Mouse (Mus musculus) CH12.LX (cell line): Measurements from ENCODE around the gene Gls. TPM values are rescaled to one million over a fixed set of nuclear protein-coding genes. Genes with fewer than 3 reads are reported as not detected.

Experiments
- DNase-seq: peaks from one replicate; pipeline ENCODE4 v3.0.0-alpha.2; 2013; ENCODE audit errors: extremely low read depth
- H3K27ac ChIP-seq: 2 replicates; pipeline ENCODE4 v1.5.1; 2012; ENCODE audit warnings: low read depth, mild to moderate bottlenecking, control low read depth, moderate library complexity; ENCODE audit not compliant: insufficient read depth
- H3K27me3 ChIP-seq: replicated peaks from 2 replicates; pipeline ENCODE3; 2012; ENCODE audit warnings: inconsistent platforms
- H3K36me3 ChIP-seq, 2 experiments: replicated peaks in 1 of 2; 2 replicates each; pipeline versions ENCODE3 to v1.6.1; 2012; ENCODE audit warnings: inconsistent platforms in 1 of 2, low read length in 1 of 2, mild to moderate bottlenecking in 1 of 2, mixed read lengths in 1 of 2, moderate library complexity in 1 of 2; ENCODE audit not compliant: control insufficient read depth in 1 of 2, insufficient read depth in 1 of 2
- H3K4me1 ChIP-seq, 2 experiments: 2 replicates each; pipeline ENCODE4 v1.6.1; 2012; ENCODE audit warnings: inconsistent platforms in 1 of 2, moderate library complexity in 1 of 2; ENCODE audit not compliant: insufficient read depth in 2 of 2, control insufficient read depth in 1 of 2
- H3K4me2 ChIP-seq: 2 replicates; pipeline ENCODE4 v1.6.1; 2012; ENCODE audit warnings: low read depth, mild to moderate bottlenecking, control low read depth; ENCODE audit not compliant: poor library complexity, insufficient read depth, severe bottlenecking
- H3K4me3 ChIP-seq, 3 experiments: fragments of 150-350 bp in 1 of 3; sonication (generic) in 1 of 3; replicated peaks in 1 of 3; 2 replicates each; pipeline versions ENCODE3 to v1.5.1; 2011 to 2012; ENCODE audit warnings: low read depth in 2 of 3, low read length in 2 of 3, mild to moderate bottlenecking in 2 of 3, moderate library complexity in 2 of 3, control low read depth in 1 of 3, improper control_type of control experiment in 1 of 3, inconsistent platforms in 1 of 3, mixed read lengths in 1 of 3; ENCODE audit not compliant: poor library complexity in 1 of 3
- H3K79me2 ChIP-seq: replicated peaks from 2 replicates; pipeline ENCODE4 v1.6.1; 2012; ENCODE audit warnings: mild to moderate bottlenecking, moderate library complexity; ENCODE audit not compliant: control insufficient read depth, poor library complexity, insufficient read depth, severe bottlenecking; ENCODE audit errors: extremely low read depth
- H3K9ac ChIP-seq: 2 replicates; pipeline ENCODE4 v1.6.1; 2012; ENCODE audit warnings: low read depth, mild to moderate bottlenecking, control low read depth, moderate library complexity; ENCODE audit not compliant: insufficient read depth
- H3K9me3 ChIP-seq: replicated peaks from 2 replicates; pipeline ENCODE3; 2012; ENCODE audit warnings: low read length, inconsistent platforms, mixed read lengths
- BHLHE40 ChIP-seq: IDR thresholded peaks from 2 replicates; pipeline ENCODE4 v1.6.1; 2011; ENCODE audit warnings: mild to moderate bottlenecking, low read depth, low read length, improper control_type of control experiment
- CHD1 ChIP-seq: IDR thresholded peaks from 2 replicates; pipeline ENCODE4 v1.6.1; 2012; ENCODE audit warnings: low read depth, low read length, improper control_type of control experiment, inconsistent platforms
- CHD2 ChIP-seq: IDR thresholded peaks from 2 replicates; pipeline ENCODE4 v1.6.1; 2011; ENCODE audit warnings: low read length, improper control_type of control experiment
- CTCF ChIP-seq, 2 experiments: IDR thresholded peaks in 1 of 2; conservative IDR thresholded peaks in 1 of 2; 2 replicates each; pipeline ENCODE4 v1.5.1; 2011 to 2012; ENCODE audit warnings: low read depth in 2 of 2, low read length in 2 of 2, improper control_type of control experiment in 1 of 2, inconsistent platforms in 1 of 2, mild to moderate bottlenecking in 1 of 2, moderate library complexity in 1 of 2
- ELF1 ChIP-seq: IDR thresholded peaks from 2 replicates; pipeline ENCODE4 v1.6.1; 2014; ENCODE audit warnings: low read depth, mild to moderate bottlenecking, inconsistent platforms, low read length, improper control_type of control experiment
- EP300 ChIP-seq: IDR thresholded peaks from 2 replicates; pipeline ENCODE4 v1.6.1; 2011; ENCODE audit warnings: low read length, improper control_type of control experiment
- JUN ChIP-seq: IDR thresholded peaks from 2 replicates; pipeline ENCODE4 v1.6.1; 2011; ENCODE audit warnings: low read depth, mild to moderate bottlenecking, low read length, improper control_type of control experiment, moderate library complexity; ENCODE audit not compliant: insufficient read depth
- KAT2A ChIP-seq: IDR thresholded peaks from 2 replicates; pipeline ENCODE4 v1.6.1; 2012; ENCODE audit warnings: low read length, improper control_type of control experiment, inconsistent platforms; ENCODE audit not compliant: insufficient replicate concordance
- MAFK ChIP-seq: IDR thresholded peaks from 2 replicates; pipeline ENCODE4 v1.6.1; 2011; ENCODE audit warnings: low read length, improper control_type of control experiment; ENCODE audit not compliant: insufficient replicate concordance
- MEF2A ChIP-seq: IDR thresholded peaks from 2 replicates; pipeline ENCODE4 v1.6.1; 2014; ENCODE audit warnings: low read depth, mild to moderate bottlenecking, inconsistent platforms, low read length, improper control_type of control experiment, borderline replicate concordance
- NELFE ChIP-seq: IDR thresholded peaks from 2 replicates; pipeline ENCODE4 v1.6.1; 2011; ENCODE audit warnings: low read depth, low read length, improper control_type of control experiment
- NRF1 ChIP-seq: IDR thresholded peaks from 2 replicates; pipeline ENCODE4 v1.6.1; 2014; ENCODE audit warnings: low read depth, mild to moderate bottlenecking, inconsistent platforms, low read length, improper control_type of control experiment, moderate library complexity
- POLR2AphosphoS2 ChIP-seq: IDR thresholded peaks from 2 replicates; pipeline ENCODE4 v1.6.1; 2011; ENCODE audit warnings: low read depth, low read length, improper control_type of control experiment
- RAD21 ChIP-seq: IDR thresholded peaks from 2 replicates; pipeline ENCODE4 v1.6.1; 2011; ENCODE audit warnings: low read depth, mild to moderate bottlenecking, low read length, improper control_type of control experiment, moderate library complexity
- RCOR1 ChIP-seq: conservative IDR thresholded peaks from 2 replicates; pipeline ENCODE4 v1.6.1; 2012; ENCODE audit warnings: low read depth, mild to moderate bottlenecking, inconsistent platforms, low read length, improper control_type of control experiment
- SMC3 ChIP-seq: IDR thresholded peaks from 2 replicates; pipeline ENCODE4 v1.6.1; 2011; ENCODE audit warnings: low read depth, low read length, improper control_type of control experiment
- TBP ChIP-seq: conservative IDR thresholded peaks from 2 replicates; pipeline ENCODE4 v1.6.1; 2011; ENCODE audit warnings: low read depth, low read length, improper control_type of control experiment
- TCF12 ChIP-seq: IDR thresholded peaks from 2 replicates; pipeline ENCODE4 v1.6.1; 2014; ENCODE audit warnings: low read depth, mild to moderate bottlenecking, inconsistent platforms, low read length, improper control_type of control experiment
- UBTF ChIP-seq: IDR thresholded peaks from 2 replicates; pipeline ENCODE4 v1.6.1; 2012; ENCODE audit warnings: low read depth, mild to moderate bottlenecking, inconsistent platforms, low read length, improper control_type of control experiment, moderate library complexity
- USF1 ChIP-seq: IDR thresholded peaks from 2 replicates; pipeline ENCODE4 v1.6.1; 2014; ENCODE audit warnings: low read depth, mild to moderate bottlenecking, inconsistent platforms, low read length, improper control_type of control experiment
- ZC3H11A ChIP-seq: IDR thresholded peaks from 2 replicates; pipeline ENCODE4 v1.6.1; 2012; ENCODE audit warnings: low read depth, mild to moderate bottlenecking, inconsistent platforms, low read length, improper control_type of control experiment
- ZMIZ1 ChIP-seq: IDR thresholded peaks from 2 replicates; pipeline ENCODE4 v1.6.1; 2012; ENCODE audit warnings: low read depth, mild to moderate bottlenecking, inconsistent platforms, low read length, improper control_type of control experiment
- ZNF384 ChIP-seq: IDR thresholded peaks from 2 replicates; pipeline ENCODE4 v1.6.1; 2012; ENCODE audit warnings: low read depth, low read length, improper control_type of control experiment, inconsistent platforms
- dilution Hi-C: fragments of 300-500 bp; cut with MboI; formaldehyde crosslinking; loops from 2 replicates; pipeline ENCODE4 v1.14.3; 2020; ENCODE audit warnings: low sequenced_read_pairs; ENCODE audit not compliant: extremely low pct_unique_long_range_greater_than_20kb, extremely low pct_ligation_motif_present
- in situ Hi-C: fragments of 300-500 bp; cut with MboI; formaldehyde crosslinking; loops from 3 replicates; pipeline ENCODE4 v1.14.3; 2019; ENCODE audit warnings: low sequenced_read_pairs, low pct_ligation_motif_present, low pct_unique_long_range_greater_than_20kb, mixed read lengths
- polyA plus RNA-seq: library from polyadenylated mRNA; unstranded; fragments of >175 nt; gene quantifications from 2 replicates; pipeline ENCODE4 v1.2.1, GENCODE M21; 2012; ENCODE audit warnings: low read depth; ENCODE audit not compliant: insufficient read length
- total RNA-seq, 2 experiments: library from RNA; depleted of rRNA; stranded (reverse); fragments of 300-350 nt in 1 of 2; fragments of >200 nt in 1 of 2; gene quantifications; 2 replicates each; pipeline ENCODE4 v1.2.3; 2012 to 2014

The Gls gene
- total and polyA plus RNA-seq, 3 experiments, result 107 to 182 (median 150) TPM

GRCm38 (mm10) chr1:52150676-52151075, 82.4 kb downstream of the Gls start:
- Histone ChIP-seq H3K27ac (0 out of 2 replicates have a peak overlapping the region, but pooled peaks have one; percentile 6), H3K4me3 (no peak overlapping the region), H3K4me1 (peaks cover 6 to 53% of the 10 kb centered on the region in 2 experiments; a peak in 2 of 4 replicates), H3K9ac (no peak overlapping the region), H3K9me3 (no peaks in the 10 kb centered on the region), H3K4me2 (no peak overlapping the region), H3K79me2 (peaks cover under 1% of the 10 kb centered on the region; the same call in 1 of the 2 replicates), H3K27me3 (no peaks in the 10 kb centered on the region), H3K36me3 (peaks cover 91 to 94% of the 10 kb centered on the region in 2 experiments)
- in situ Hi-C loops, result no loop called here
- dilution Hi-C loops, result no loop called here
- no peak for TF ChIP-seq CHD2
- TF ChIP-seq ZNF384, result no peak
- no peak for TF ChIP-seq RAD21
- no peak for TF ChIP-seq NELFE
- TF ChIP-seq MAFK, result no peak
- no peak for TF ChIP-seq TCF12
- TF ChIP-seq RCOR1, result no peak
- no peak for TF ChIP-seq EP300
- TF ChIP-seq UBTF, result no peak
- TF ChIP-seq NRF1, result no peak
- no peak for TF ChIP-seq ELF1
- no peak for TF ChIP-seq KAT2A
- TF ChIP-seq POLR2AphosphoS2, result no peak
- no peak for TF ChIP-seq MEF2A
- no peak for DNase-seq

- dilution Hi-C loops (no loop called here), in situ Hi-C loops (no loop called here)
- Histone ChIP-seq H3K9ac (no peak overlapping the region), H3K4me3 (no peak overlapping the region), H3K79me2 (peaks cover 2% of the 10 kb centered on the region; the same call in 1 of the 2 replicates), H3K27ac (no peak overlapping the region), H3K9me3 (no peaks in the 10 kb centered on the region), H3K27me3 (no peaks in the 10 kb centered on the region), H3K4me2 (no peak overlapping the region), H3K36me3 (peaks cover 92 to 93% of the 10 kb centered on the region in 2 experiments), H3K4me1 (peaks cover 8 to 60% of the 10 kb centered on the region in 2 experiments; a peak in 3 of 4 replicates)
- no peak for DNase-seq
- TF ChIP-seq BHLHE40, result no peak
- TF ChIP-seq SMC3, result no peak
- TF ChIP-seq TCF12, result no peak
- TF ChIP-seq RCOR1, result no peak
- no peak for TF ChIP-seq MEF2A
- TF ChIP-seq TBP, result no peak
- TF ChIP-seq CTCF (conservative IDR thresholded peaks at IDR 0.05 in 1 of 2, IDR thresholded peaks at IDR 0.05 in 1 of 2; ENCODE audit: low read depth in 2 of 2, low read length in 2 of 2), result no peak
- no peak for TF ChIP-seq ZC3H11A
- TF ChIP-seq USF1, result no peak
- no peak for TF ChIP-seq MAFK
- TF ChIP-seq CHD1, result no peak
- no peak for TF ChIP-seq ZMIZ1
- no peak for TF ChIP-seq JUN
- no peak for TF ChIP-seq ELF1
- no peak for TF ChIP-seq KAT2A
These were observed 83.1 kb downstream of the Gls start for GRCm38 (mm10) chr1:52149934-52150346.
